8 mouse cellular contexts compared by ENCODE assay signal in genomic region chr11:118203469-118203868, GRCm38 (mm10). TPM values are rescaled to one million over a fixed set of nuclear protein-coding genes. Genes with fewer than 3 reads are reported as not detected.
DNase-seq lines count a peak whose midpoint lies in the region; ATAC-seq and TF ChIP-seq lines count a peak whose summit lies in the region.

No protein-coding gene starts in this region.

- no peak for TF ChIP-seq CTCF in intestine, postnatal 0 days (IDR thresholded peaks at IDR 0.05; ENCODE audit: low read depth)

- peak overlapping the region; percentile 81; the same call in 1 of the 2 replicates for H3K4me2 ChIP-seq in intestine, embryonic 14.5 days (ENCODE audit: low read length)
- no peak overlapping the region for H3K4me2 ChIP-seq in intestine, postnatal 0 days (replicated peaks; ENCODE audit: low read depth)

- H3K9me3 ChIP-seq in intestine, embryonic 14.5 days (ENCODE audit: control insufficient read depth, low read length) = no peaks in the 10 kb centered on the region
- no peaks in the 10 kb centered on the region for H3K9me3 ChIP-seq in intestine, postnatal 0 days (ENCODE audit: control insufficient read depth)
- no peaks in the 10 kb centered on the region for H3K9me3 ChIP-seq in hindbrain, embryonic 10.5 days

- no peak overlapping the region for H3K4me3 ChIP-seq in intestine, embryonic 14.5 days (ENCODE audit: low read depth, low read length)
- no peak overlapping the region for H3K4me3 ChIP-seq in intestine, postnatal 0 days (ENCODE audit: low read depth, low read length)
- no peak overlapping the region for H3K4me3 ChIP-seq in hindbrain, embryonic 10.5 days

- peaks cover 55% of the 10 kb centered on the region for H3K4me1 ChIP-seq in intestine, embryonic 14.5 days (replicated peaks; ENCODE audit: control insufficient read depth, insufficient read depth, low read length)
- peaks cover 23% of the 10 kb centered on the region for H3K4me1 ChIP-seq in intestine, postnatal 0 days (replicated peaks; ENCODE audit: control insufficient read depth, insufficient read depth, low read length)
- peaks cover 79% of the 10 kb centered on the region for H3K4me1 ChIP-seq in hindbrain, embryonic 10.5 days (replicated peaks)

- DNase-seq in intestine, embryonic 14.5 days (ENCODE audit: low spot score) = no peak
- DNase-seq in hindbrain, embryonic 10.5 days (ENCODE audit: low spot score) = no peak
- peak; percentile 63 for DNase-seq in naive thymus-derived CD4-positive, alpha-beta T cell, adult 2 months (ENCODE audit: low read depth)
- no peak for DNase-seq in right cerebral cortex, adult 18-20 months
- no peak for DNase-seq in kidney, adult 9 months
- DNase-seq in lung, postnatal 36 days = no peak

- H3K9ac ChIP-seq in intestine, embryonic 14.5 days (ENCODE audit: low read length) = no peak overlapping the region
- no peak overlapping the region for H3K9ac ChIP-seq in intestine, postnatal 0 days (ENCODE audit: low read depth, low read length)

- no peak for ATAC-seq in intestine, embryonic 14.5 days (replicated peaks; ENCODE audit: low FRiP score, low TSS enrichment, low read depth)
- ATAC-seq in intestine, postnatal 0 days = no peak
- peak; percentile 51 for ATAC-seq in activated CD4-positive, CD25-positive, alpha-beta regulatory T cell, adult 4 months

- 90% methylated on average over 6 of the region's 6 CpGs for WGBS in intestine, embryonic 14.5 days
- WGBS in intestine, postnatal 0 days = 84% methylated on average over 6 of the region's 6 CpGs
- 87% methylated on average over 6 of the region's 6 CpGs for WGBS in hindbrain, embryonic 10.5 days

- H3K36me3 ChIP-seq in intestine, embryonic 14.5 days (ENCODE audit: control insufficient read depth, insufficient read depth, low read length) = no peaks in the 10 kb centered on the region
- H3K36me3 ChIP-seq in intestine, postnatal 0 days (ENCODE audit: control insufficient read depth, insufficient read depth) = no peaks in the 10 kb centered on the region
- no peaks in the 10 kb centered on the region for H3K36me3 ChIP-seq in hindbrain, embryonic 10.5 days

- no peaks in the 10 kb centered on the region for H3K27me3 ChIP-seq in intestine, embryonic 14.5 days (replicated peaks; ENCODE audit: control insufficient read depth, insufficient read depth, low read length)
- no peaks in the 10 kb centered on the region for H3K27me3 ChIP-seq in intestine, postnatal 0 days (replicated peaks; ENCODE audit: control insufficient read depth, insufficient read depth, low read length)
- no peaks in the 10 kb centered on the region for H3K27me3 ChIP-seq in hindbrain, embryonic 10.5 days (ENCODE audit: insufficient read depth, poor library complexity, severe bottlenecking)

- H3K27ac ChIP-seq in intestine, embryonic 14.5 days (ENCODE audit: low read depth) = peak overlapping the region; percentile 63
- H3K27ac ChIP-seq in intestine, postnatal 0 days (ENCODE audit: low read depth, low read length) = no peak overlapping the region
- peak overlapping the region; percentile 93 for H3K27ac ChIP-seq in hindbrain, embryonic 10.5 days

RNA-seq across cellular contexts. Expression of gene Cyth1, which starts 44.9 kb away (rescaled TPM):
- polyA plus RNA-seq in intestine, embryonic 14.5 days (2014; fragmentation: Nextera tagmentation; extraction: Ambion mirVana) = 8.3 and 9.3 TPM in 2 replicates
- 9.5 and 10.9 TPM in 2 replicates for polyA plus RNA-seq in intestine, postnatal 0 days (2015; fragmentation: Nextera tagmentation; extraction: Ambion mirVana)
- polyA plus RNA-seq in activated CD4-positive, CD25-positive, alpha-beta regulatory T cell, adult 4 months (2017; shearing (Covaris generic)) = 10 to 100 TPM; 50.1 to 73.2 TPM
- 13.9 and 23.0 TPM in 2 replicates for polyA plus RNA-seq in hindbrain, embryonic 10.5 days (2016; fragmentation: Nextera tagmentation; extraction: Ambion mirVana)
